Mouse (Mus musculus): Measurements from ENCODE around the gene Iqch.
A peak's percentile ranks its signal among the peaks of the same experiment; 100 is the strongest.

The Iqch gene

GRCm38 (mm10) chr9:63612565-63613515, 10.5 kb upstream of the Iqch start:
- peak; percentile 62 for DNase-seq (ENCODE audit: low spot score)

GRCm38 (mm10) chr9:63611967-63612366, 9.7 kb upstream of the Iqch start:
- no peak for DNase-seq (ENCODE audit: low spot score)

- peak; percentile 53 for DNase-seq (ENCODE audit: low spot score)
Measured at GRCm38 (mm10) chr9:63610841-63611366, 8.6 kb upstream of the Iqch start.

GRCm38 (mm10) chr9:63610231-63610630, 7.9 kb upstream of the Iqch start:
- DNase-seq (ENCODE audit: low spot score) = no peak

GRCm38 (mm10) chr9:63609776-63610175, 7.5 kb upstream of the Iqch start:
- DNase-seq (ENCODE audit: low spot score) = no peak

GRCm38 (mm10) chr9:63609246-63609645, 7.0 kb upstream of the Iqch start:
- DNase-seq (ENCODE audit: low spot score) = no peak

GRCm38 (mm10) chr9:63608006-63608405, 5.7 kb upstream of the Iqch start:
- no peak for DNase-seq (ENCODE audit: low spot score)

GRCm38 (mm10) chr9:63606594-63606993, 4.3 kb upstream of the Iqch start:
- DNase-seq (ENCODE audit: low spot score) = no peak

- no peak for DNase-seq (ENCODE audit: low spot score)
Measured at GRCm38 (mm10) chr9:63603849-63604248, 1.6 kb upstream of the Iqch start.

GRCm38 (mm10) chr9:63596660-63597059, 5.6 kb downstream of the Iqch start:
- no peak for DNase-seq (ENCODE audit: low spot score)

GRCm38 (mm10) chr9:63595652-63596051, 6.6 kb downstream of the Iqch start:
- no peak for DNase-seq (ENCODE audit: low spot score)

- DNase-seq (ENCODE audit: low spot score) = no peak
Measured at GRCm38 (mm10) chr9:63595032-63595431, 7.3 kb downstream of the Iqch start.

- DNase-seq (ENCODE audit: low spot score) = no peak
Measured at GRCm38 (mm10) chr9:63591661-63592256, 10.5 kb downstream of the Iqch start.

GRCm38 (mm10) chr9:63590592-63590991, 11.7 kb downstream of the Iqch start:
- DNase-seq (ENCODE audit: low spot score) = no peak

GRCm38 (mm10) chr9:63589209-63589608, 13.1 kb downstream of the Iqch start:
- no peak for DNase-seq (ENCODE audit: low spot score)

- no peak for DNase-seq (ENCODE audit: low spot score)
Measured at GRCm38 (mm10) chr9:63585251-63585650, 17.0 kb downstream of the Iqch start.

- no peak for DNase-seq (ENCODE audit: low spot score)
Measured at GRCm38 (mm10) chr9:63581778-63582177, 20.5 kb downstream of the Iqch start.

- DNase-seq (ENCODE audit: low spot score) = no peak
Measured at GRCm38 (mm10) chr9:63580046-63580445, 22.2 kb downstream of the Iqch start.

GRCm38 (mm10) chr9:63579644-63580043, 22.6 kb downstream of the Iqch start:
- peak; percentile 12 for DNase-seq (ENCODE audit: low spot score)

- no peak for DNase-seq (ENCODE audit: low spot score)
Measured at GRCm38 (mm10) chr9:63577469-63577868, 24.8 kb downstream of the Iqch start.

- DNase-seq (ENCODE audit: low spot score) = no peak
Measured at GRCm38 (mm10) chr9:63572874-63573273, 29.4 kb downstream of the Iqch start.

- peak; percentile 42 for DNase-seq (ENCODE audit: low spot score)
Measured at GRCm38 (mm10) chr9:63571895-63572294, 30.4 kb downstream of the Iqch start.

- DNase-seq (ENCODE audit: low spot score) = peak; percentile 37
Measured at GRCm38 (mm10) chr9:63568808-63569207, 33.5 kb downstream of the Iqch start.
